Mouse (Mus musculus) ES-Bruce4 (cell line): ENCODE data around the gene Gm11238. TPM values are rescaled to one million over a fixed set of nuclear protein-coding genes. Genes with fewer than 3 reads are reported as not detected.
"Not testable (repeated sequence)": the region's sequence is repeated elsewhere in the genome, so short reads cannot be mapped to it uniquely, and the experiment has no call there.

ENCODE experiments used
- H3K27ac ChIP-seq: 2 replicates; pipeline ENCODE4 v1.5.1; 2012; ENCODE audit warnings: low read length, inconsistent platforms; ENCODE audit not compliant: insufficient read depth
- H3K27me3 ChIP-seq: 2 replicates; pipeline ENCODE4 v1.6.1; 2012; ENCODE audit warnings: mild to moderate bottlenecking, low read length, inconsistent platforms; ENCODE audit not compliant: control insufficient read depth, poor library complexity, insufficient read depth, severe bottlenecking
- H3K36me3 ChIP-seq: 2 replicates; pipeline ENCODE4 v1.6.1; 2012; ENCODE audit warnings: inconsistent platforms, mild to moderate bottlenecking, low read length, moderate library complexity; ENCODE audit not compliant: control insufficient read depth, poor library complexity, insufficient read depth, severe bottlenecking
- H3K4me1 ChIP-seq: one replicate; pipeline ENCODE4 v1.8.1; 2011; ENCODE audit warnings: low read length; ENCODE audit not compliant: control insufficient read depth, insufficient read depth
- H3K4me3 ChIP-seq: 2 replicates; pipeline ENCODE4 v1.5.1; 2011; ENCODE audit warnings: low read depth, mild to moderate bottlenecking, low read length
- H3K9ac ChIP-seq: 2 replicates; pipeline ENCODE4 v1.6.1; 2012; ENCODE audit warnings: low read depth, mild to moderate bottlenecking, inconsistent platforms; ENCODE audit not compliant: poor library complexity, severe bottlenecking
- H3K9me3 ChIP-seq: replicated peaks from 2 replicates; pipeline ENCODE4 v1.6.1; 2012; ENCODE audit warnings: mild to moderate bottlenecking, low read length, inconsistent platforms; ENCODE audit not compliant: control insufficient read depth, poor library complexity, insufficient read depth, severe bottlenecking
- CTCF ChIP-seq: IDR thresholded peaks from one replicate; pipeline ENCODE4 v1.8.1; 2011; ENCODE audit warnings: low read depth, low read length
- EP300 ChIP-seq: IDR thresholded peaks from 2 replicates; pipeline ENCODE4 v1.6.1; 2011; ENCODE audit warnings: low read depth, low read length; ENCODE audit not compliant: insufficient read depth
- POLR2A ChIP-seq: IDR thresholded peaks from one replicate; pipeline ENCODE4 v1.8.1; 2011; ENCODE audit warnings: low read length; ENCODE audit not compliant: insufficient read depth
- polyA plus RNA-seq: library from polyadenylated mRNA; stranded (reverse); fragments of >200 nt; gene quantifications from 2 replicates; pipeline ENCODE4 v1.2.4, GENCODE M21; 2011; ENCODE audit warnings: low read depth; ENCODE audit not compliant: missing spikeins, insufficient read depth, insufficient read length

Gene Gm11238
- polyA plus RNA-seq, result not detected in 2 replicates

- not testable (repeated sequence) for H3K27me3 ChIP-seq, H3K27ac ChIP-seq, H3K4me3 ChIP-seq
Measured at GRCm38 (mm10) chr4:73607581-73607980, at the start of gene Gm11238. Gene Gm11238, plus strand, starts transcription at chr4:73607881.

GRCm38 (mm10) chr4:73599248-73599647 is 8.4 kb upstream of the Gm11238 start:
- H3K9ac ChIP-seq, result no peak overlapping the region
- no peaks in the 10 kb centered on the region for H3K36me3 ChIP-seq
- H3K27me3 ChIP-seq, result no peaks in the 10 kb centered on the region; the same call in 1 of the 2 replicates
- H3K27ac ChIP-seq, result no peak overlapping the region
- no peak overlapping the region for H3K4me3 ChIP-seq
- TF ChIP-seq CTCF (no peak), EP300 (no peak), POLR2A (no peak)
- H3K9me3 ChIP-seq, result no peaks in the 10 kb centered on the region
- no peaks in the 10 kb centered on the region for H3K4me1 ChIP-seq

More at GRCm38 (mm10) chr4:73607581-73607980, at the start of gene Gm11238:
- H3K9ac ChIP-seq, H3K36me3 ChIP-seq, H3K4me1 ChIP-seq, H3K9me3 ChIP-seq: not testable (repeated sequence)

- not testable (repeated sequence) for H3K4me1 ChIP-seq, H3K36me3 ChIP-seq, H3K27me3 ChIP-seq, H3K4me3 ChIP-seq, H3K27ac ChIP-seq, H3K9me3 ChIP-seq, H3K9ac ChIP-seq
Measured at GRCm38 (mm10) chr4:73622684-73623083, 15.0 kb downstream of the Gm11238 start, which contains the start of gene Gm11237. Gene Gm11237, plus strand, starts transcription at chr4:73622984.

- H3K27me3 ChIP-seq, H3K27ac ChIP-seq, H3K4me3 ChIP-seq, H3K4me1 ChIP-seq, H3K9me3 ChIP-seq, H3K9ac ChIP-seq, H3K36me3 ChIP-seq: not testable (repeated sequence)
Measured at GRCm38 (mm10) chr4:73637821-73638220, 30.1 kb downstream of the Gm11238 start, which contains the start of gene Gm11236. Gene Gm11236, plus strand, starts transcription at chr4:73638121.

GRCm38 (mm10) chr4:73661864-73662263 is 54.2 kb downstream of the Gm11238 start:
- H3K9me3 ChIP-seq, H3K4me1 ChIP-seq, H3K27ac ChIP-seq, H3K36me3 ChIP-seq, H3K4me3 ChIP-seq, H3K27me3 ChIP-seq, H3K9ac ChIP-seq: not testable (repeated sequence)

- not testable (repeated sequence) for H3K9me3 ChIP-seq, H3K27me3 ChIP-seq, H3K4me1 ChIP-seq, H3K4me3 ChIP-seq, H3K9ac ChIP-seq, H3K27ac ChIP-seq, H3K36me3 ChIP-seq
Measured at GRCm38 (mm10) chr4:73668054-73668453, 60.4 kb downstream of the Gm11238 start, which contains the start of gene Gm11239. Gene Gm11239, plus strand, starts transcription at chr4:73668354.

- H3K4me3 ChIP-seq, H3K27ac ChIP-seq, H3K36me3 ChIP-seq, H3K9ac ChIP-seq, H3K9me3 ChIP-seq, H3K4me1 ChIP-seq, H3K27me3 ChIP-seq: not testable (repeated sequence)
Measured at GRCm38 (mm10) chr4:73683216-73683615, 75.5 kb downstream of the Gm11238 start, which contains the start of gene Gm428. Gene Gm428, plus strand, starts transcription at chr4:73683516.

Other genes starting within 250 kb of the Gm11238 start
- gene Gm11487, start 202.8 kb upstream of the Gm11238 start, polyA plus RNA-seq, result not detected in 2 replicates
- gene Gm11237, start 15.1 kb downstream of the Gm11238 start, polyA plus RNA-seq, result not detected in 2 replicates
- not detected in 2 replicates for gene Gm11236, start 30.2 kb downstream of the Gm11238 start, polyA plus RNA-seq
- gene Gm11239, start 60.5 kb downstream of the Gm11238 start, polyA plus RNA-seq, result not detected in 2 replicates
- not detected in 2 replicates for gene Gm428, start 75.6 kb downstream of the Gm11238 start, polyA plus RNA-seq
- 3.1 and 3.2 TPM in 2 replicates for gene Rasef, start 183.1 kb downstream of the Gm11238 start, polyA plus RNA-seq